In genomic region chr2:126363050-126363744, GRCm38 (mm10) we compare ENCODE assay signal across 8 mouse cellular contexts.
DNase-seq lines count a peak whose midpoint lies in the region; ATAC-seq and TF ChIP-seq lines count a peak whose summit lies in the region.

No protein-coding gene starts in this region.

- TF ChIP-seq CTCF in liver, adult 2 months (IDR thresholded peaks at IDR 0.05; ENCODE audit: low read depth, low read length): peak; percentile 94

- no peak overlapping the region for H3K4me3 ChIP-seq in intestine, embryonic 14.5 days (ENCODE audit: low read depth, low read length)
- H3K4me3 ChIP-seq in intestine, embryonic 16.5 days (ENCODE audit: low read length): no peak overlapping the region
- no peak overlapping the region for H3K4me3 ChIP-seq in kidney, embryonic 16.5 days (ENCODE audit: low read length)
- H3K4me3 ChIP-seq in liver, adult 2 months (ENCODE audit: insufficient read depth, low read depth, low read length): no peak overlapping the region

- H3K9me3 ChIP-seq in intestine, embryonic 14.5 days (ENCODE audit: control insufficient read depth, low read length): no peaks in the 10 kb centered on the region
- H3K9me3 ChIP-seq in intestine, embryonic 16.5 days (ENCODE audit: control insufficient read depth, low read length): no peaks in the 10 kb centered on the region
- no peaks in the 10 kb centered on the region for H3K9me3 ChIP-seq in kidney, embryonic 16.5 days (ENCODE audit: low read length)

- WGBS in intestine, embryonic 14.5 days: 47% methylated on average over 7 of the region's 7 CpGs
- WGBS in intestine, embryonic 16.5 days: 44% methylated on average over 7 of the region's 7 CpGs
- 35% methylated on average over 7 of the region's 7 CpGs for WGBS in kidney, embryonic 16.5 days
- 44% methylated on average over 7 of the region's 7 CpGs for WGBS in liver, adult 2 months

- H3K27ac ChIP-seq in intestine, embryonic 14.5 days (ENCODE audit: low read depth): no peak overlapping the region
- no peak overlapping the region for H3K27ac ChIP-seq in intestine, embryonic 16.5 days (ENCODE audit: low read length)
- H3K27ac ChIP-seq in kidney, embryonic 16.5 days (ENCODE audit: low read length): 0 out of 2 replicates have a peak overlapping the region, but pooled peaks have one; percentile 2
- H3K27ac ChIP-seq in liver, adult 2 months (replicated peaks; ENCODE audit: insufficient read depth, low read depth, low read length): no peak overlapping the region

- peak; percentile 90 for DNase-seq in intestine, embryonic 14.5 days (ENCODE audit: low spot score)
- DNase-seq in embryo, embryonic 11 days: peak; percentile 78
- peak; percentile 83 to 84 for DNase-seq in gastrocnemius, postnatal 4 days (ENCODE audit: low spot score in 2 of 2)
- DNase-seq in liver, adult 2 months (ENCODE audit: extremely low read depth, low read depth, low spot score): peak; percentile 65
- DNase-seq in naive thymus-derived CD4-positive, alpha-beta T cell, adult 2 months (ENCODE audit: low read depth): peak; percentile 70
- peak; percentile 74 for DNase-seq in splenic B cell, adult 2 months (ENCODE audit: low read depth, low spot score)

- no peak for ATAC-seq in intestine, embryonic 14.5 days (replicated peaks; ENCODE audit: low FRiP score, low TSS enrichment, low read depth)
- no peak for ATAC-seq in intestine, embryonic 16.5 days
- peak; percentile 59; the same call in 1 of the 2 replicates for ATAC-seq in kidney, embryonic 16.5 days (ENCODE audit: low FRiP score, low TSS enrichment)

- no peak for TF ChIP-seq POLR2A in liver, adult 2 months (IDR thresholded peaks at IDR 0.05; ENCODE audit: extremely low read depth, insufficient read depth, low read length)

- H3K4me2 ChIP-seq in intestine, embryonic 14.5 days (ENCODE audit: low read length): no peak overlapping the region
- H3K4me2 ChIP-seq in intestine, embryonic 16.5 days (ENCODE audit: low read depth, low read length): no peak overlapping the region
- H3K4me2 ChIP-seq in kidney, embryonic 16.5 days (replicated peaks; ENCODE audit: low read depth, low read length): no peak overlapping the region

- no peaks in the 10 kb centered on the region for H3K36me3 ChIP-seq in intestine, embryonic 14.5 days (ENCODE audit: control insufficient read depth, insufficient read depth, low read length)
- no peaks in the 10 kb centered on the region for H3K36me3 ChIP-seq in intestine, embryonic 16.5 days (ENCODE audit: control insufficient read depth, insufficient read depth, low read length)
- no peaks in the 10 kb centered on the region for H3K36me3 ChIP-seq in kidney, embryonic 16.5 days (ENCODE audit: insufficient read depth, low read length)
- H3K36me3 ChIP-seq in liver, adult 2 months (ENCODE audit: control insufficient read depth, insufficient read depth, low read length): no peaks in the 10 kb centered on the region
- H3K36me3 ChIP-seq in splenic B cell, adult 2 months (ENCODE audit: control insufficient read depth, insufficient read depth, low read length, poor library complexity, severe bottlenecking): no peaks in the 10 kb centered on the region

- no peak overlapping the region for H3K9ac ChIP-seq in intestine, embryonic 14.5 days (ENCODE audit: low read length)
- H3K9ac ChIP-seq in intestine, embryonic 16.5 days (ENCODE audit: low read depth, low read length): no peak overlapping the region
- no peak overlapping the region for H3K9ac ChIP-seq in kidney, embryonic 16.5 days (replicated peaks; ENCODE audit: low read length)
- no peak overlapping the region for H3K9ac ChIP-seq in liver, adult 2 months (ENCODE audit: low read depth, low read length)

- no peaks in the 10 kb centered on the region for H3K79me2 ChIP-seq in liver, adult 2 months (ENCODE audit: control insufficient read depth, insufficient read depth, low read length)

- no peaks in the 10 kb centered on the region for H3K27me3 ChIP-seq in intestine, embryonic 14.5 days (replicated peaks; ENCODE audit: control insufficient read depth, insufficient read depth, low read length)
- H3K27me3 ChIP-seq in intestine, embryonic 16.5 days (replicated peaks; ENCODE audit: control insufficient read depth, insufficient read depth, low read length): no peaks in the 10 kb centered on the region
- H3K27me3 ChIP-seq in kidney, embryonic 16.5 days (ENCODE audit: insufficient read depth, low read length): no peaks in the 10 kb centered on the region
- no peaks in the 10 kb centered on the region for H3K27me3 ChIP-seq in liver, adult 2 months (ENCODE audit: control insufficient read depth, insufficient read depth, low read length)
- H3K27me3 ChIP-seq in splenic B cell, adult 2 months (ENCODE audit: control insufficient read depth, insufficient read depth, low read length, poor library complexity, severe bottlenecking): no peaks in the 10 kb centered on the region

- H3K4me1 ChIP-seq in intestine, embryonic 14.5 days (replicated peaks; ENCODE audit: control insufficient read depth, insufficient read depth, low read length): 0 out of 2 replicates have a peak, but pooled peaks cover 4% of the 10 kb centered on the region
- peaks cover 4% of the 10 kb centered on the region; the same call in 1 of the 2 replicates for H3K4me1 ChIP-seq in intestine, embryonic 16.5 days (ENCODE audit: control insufficient read depth, insufficient read depth, low read length)
- H3K4me1 ChIP-seq in kidney, embryonic 16.5 days (ENCODE audit: insufficient read depth, low read length): 0 out of 2 replicates have a peak, but pooled peaks cover 6% of the 10 kb centered on the region
- H3K4me1 ChIP-seq in liver, adult 2 months (ENCODE audit: control insufficient read depth, insufficient read depth, low read length): peaks cover 15% of the 10 kb centered on the region; the same call in 1 of the 2 replicates
